Mouse (Mus musculus): ENCODE data around the gene Stk33.

- TF ChIP-seq CTCF (IDR thresholded peaks at IDR 0.05; ENCODE audit: low read depth, low read length) (no peak), POLR2A (IDR thresholded peaks at IDR 0.05; ENCODE audit: extremely low read depth, insufficient read depth, low read length) (no peak)
Observed at GRCm38 (mm10) chr7:109468262-109468701, 29.4 kb upstream of the Stk33 start.

All from liver, adult 2 months (tissue).